Mouse (Mus musculus) spleen, postnatal 4 days (tissue): Measurements from ENCODE around the gene Ifitm7.
"Not testable (repeated sequence)": the region's sequence is repeated elsewhere in the genome, so short reads cannot be mapped to it uniquely, and the experiment has no call there.

Experiments
- DNase-seq, 2 experiments: peaks; one replicate each; pipeline ENCODE4 v3.0.0; 2022; ENCODE audit warnings: low spot score in 2 of 2

Gene Ifitm7

DNA sequence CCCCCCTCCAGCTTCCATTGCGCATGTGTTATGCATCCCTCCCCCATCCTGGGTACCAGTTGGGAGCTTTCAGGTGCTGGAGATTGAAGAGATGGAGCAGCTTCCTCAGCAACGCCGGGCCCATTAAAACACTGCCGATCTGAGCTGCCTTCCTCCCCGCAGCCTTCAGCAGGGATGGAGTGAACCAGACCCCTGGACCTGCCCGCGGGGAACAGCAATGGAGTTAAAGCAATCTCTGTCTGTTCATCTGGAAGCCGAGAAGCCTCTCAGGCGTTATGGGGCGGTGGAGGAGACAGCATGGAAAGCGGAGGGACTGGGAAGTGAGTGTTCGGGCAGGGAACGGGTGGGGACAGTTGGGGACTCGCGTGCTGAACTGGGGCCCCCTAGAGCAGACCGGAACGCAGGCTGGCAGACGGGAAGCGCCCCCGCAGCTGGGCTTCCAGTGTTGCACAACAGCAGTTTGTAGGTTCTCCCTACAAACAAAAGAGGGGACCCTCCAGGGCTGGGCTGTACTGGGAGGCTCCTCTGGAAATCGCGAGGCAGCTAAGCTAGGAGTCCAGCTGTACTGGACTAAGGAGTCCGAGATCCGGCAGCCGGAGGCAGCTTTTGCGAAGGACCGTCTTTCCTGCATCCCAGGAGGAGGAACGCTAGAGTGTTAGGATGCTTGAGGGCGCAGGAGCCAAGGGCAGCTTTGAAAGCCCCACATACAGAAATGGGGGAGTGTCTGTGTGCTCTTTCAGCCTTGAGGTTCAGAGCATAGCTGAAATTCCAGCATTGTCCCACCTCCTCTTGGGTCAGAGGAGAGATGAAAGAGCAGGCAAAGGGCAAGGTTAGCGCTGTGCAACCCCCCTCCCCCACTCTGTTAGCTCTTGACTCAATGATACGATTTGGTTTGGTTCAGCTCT, at the start of gene Ifitm7, which contains the start of gene 2900011O08Rik:
Ifitm7 (minus strand) TSS at position 315 of the 905 bp plus-strand sequence.
2900011O08Rik (plus strand) TSS at position 31 of the 905 bp plus-strand sequence.
- DNase-seq: peak in 1 of 2 experiments; percentile 57

GRCm38 (mm10) chr16:14033076-14033475, 46.4 kb upstream of the Ifitm7 start:
- no peak for DNase-seq

DNA sequence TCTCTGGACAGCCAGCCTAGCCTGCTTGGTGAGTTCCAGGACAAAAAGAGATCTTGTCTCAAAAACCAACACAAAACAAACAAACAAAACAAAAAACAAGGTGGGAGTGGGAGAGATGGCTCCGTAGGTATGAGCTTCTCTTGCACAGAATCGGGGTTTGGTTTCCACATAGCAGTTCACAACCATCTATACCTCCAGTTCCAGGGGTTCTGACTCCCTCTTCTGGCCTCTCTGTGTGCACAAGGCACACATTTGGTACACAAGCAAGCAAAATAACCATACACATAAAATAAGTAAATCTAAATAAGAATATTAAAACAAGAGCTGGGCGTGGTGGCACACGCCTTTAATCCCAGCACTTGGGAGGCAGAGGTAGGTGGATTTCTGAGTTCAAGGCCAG, 44.0 kb upstream of the Ifitm7 start:
- DNase-seq: no peak

DNA sequence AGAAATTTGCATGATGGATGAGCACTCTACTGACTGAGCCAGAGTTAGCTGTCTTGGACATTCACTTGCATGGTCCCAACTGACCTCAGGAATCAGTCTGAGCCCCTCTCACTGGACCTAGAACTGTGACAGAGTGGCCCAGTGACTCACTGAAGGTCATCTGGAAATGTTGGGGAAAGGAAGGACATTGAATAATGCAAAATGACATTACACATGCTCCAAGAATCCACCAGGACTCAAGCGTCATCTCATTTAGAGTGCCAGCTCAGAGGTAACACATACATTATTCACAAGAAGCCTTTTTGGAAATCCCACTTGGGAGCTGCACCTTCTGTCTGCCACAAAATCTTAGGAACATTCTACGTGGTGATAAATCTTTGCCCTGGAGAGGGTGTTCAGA, 43.2 kb upstream of the Ifitm7 start:
- no peak for DNase-seq

DNA sequence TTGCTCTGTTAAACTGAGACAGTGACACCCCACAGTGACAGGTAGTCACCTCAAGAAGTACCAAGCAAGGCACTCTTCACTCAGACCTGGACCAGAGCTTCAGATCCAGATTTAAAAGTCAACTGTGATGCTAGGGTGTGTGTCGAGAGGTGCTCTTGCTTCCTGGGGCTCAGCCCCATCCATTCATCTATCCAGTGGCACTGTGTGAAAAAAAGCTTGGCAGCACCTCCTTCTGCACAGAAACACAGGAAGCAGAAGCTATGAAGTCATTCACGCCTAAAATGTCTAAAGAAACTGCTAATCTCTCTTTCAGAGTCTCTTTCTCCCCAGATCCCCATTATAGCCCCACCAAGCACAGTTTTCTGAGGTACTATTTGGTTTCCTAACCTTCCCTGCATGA, 42.4 kb upstream of the Ifitm7 start:
- no peak for DNase-seq

GRCm38 (mm10) chr16:14025091-14025990, 38.7 kb upstream of the Ifitm7 start:
- no peak for DNase-seq

GRCm38 (mm10) chr16:14021166-14021822, 34.6 kb upstream of the Ifitm7 start:
- no peak for DNase-seq

DNA sequence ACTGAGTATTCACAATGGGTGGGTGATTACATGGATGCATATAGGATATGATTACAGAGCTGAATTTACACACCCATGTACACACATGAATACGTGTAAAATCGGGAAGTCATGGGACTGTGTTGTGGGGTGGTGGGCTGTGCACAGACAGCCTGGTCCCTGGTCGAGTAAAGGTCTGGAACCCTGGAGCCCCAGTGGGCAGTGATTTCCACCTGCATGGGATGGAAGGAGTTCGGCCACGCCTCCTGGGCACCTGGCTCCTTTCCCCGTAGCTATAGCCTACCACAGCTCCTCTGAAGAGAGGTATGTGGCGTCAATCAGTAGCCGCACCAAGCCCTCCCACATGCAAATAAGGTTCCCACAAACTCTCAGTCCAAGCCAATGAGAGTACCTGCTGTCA, 30.6 kb upstream of the Ifitm7 start:
- no peak for DNase-seq

GRCm38 (mm10) chr16:14009966-14010365, 23.3 kb upstream of the Ifitm7 start:
- no peak for DNase-seq

GRCm38 (mm10) chr16:14008708-14009107, 22.0 kb upstream of the Ifitm7 start:
- no peak for DNase-seq

DNA sequence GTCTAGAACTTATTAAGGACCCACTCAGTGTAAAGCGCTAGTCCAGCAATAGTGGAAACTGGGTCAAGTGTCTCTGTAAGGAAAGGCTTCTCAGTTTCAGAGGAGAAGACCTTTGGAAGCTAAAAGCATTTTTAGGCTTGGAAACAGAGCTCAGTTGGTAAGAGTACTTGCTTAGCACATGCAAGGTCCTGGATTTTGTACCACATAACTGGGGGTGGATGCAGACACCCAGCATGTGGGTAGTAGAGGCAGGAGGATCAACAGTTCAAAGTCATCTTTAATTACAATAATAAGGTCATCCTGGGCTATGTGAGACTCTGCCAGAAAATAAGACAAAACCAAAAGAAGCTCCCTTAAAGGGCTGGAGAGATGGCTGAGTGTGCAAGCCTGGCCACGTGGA, 21.4 kb upstream of the Ifitm7 start:
- no peak for DNase-seq

- no peak for DNase-seq
These were observed 18.6 kb upstream of the Ifitm7 start for GRCm38 (mm10) chr16:14005266-14005665.

GRCm38 (mm10) chr16:14004726-14005125, 18.0 kb upstream of the Ifitm7 start:
- no peak for DNase-seq

DNA sequence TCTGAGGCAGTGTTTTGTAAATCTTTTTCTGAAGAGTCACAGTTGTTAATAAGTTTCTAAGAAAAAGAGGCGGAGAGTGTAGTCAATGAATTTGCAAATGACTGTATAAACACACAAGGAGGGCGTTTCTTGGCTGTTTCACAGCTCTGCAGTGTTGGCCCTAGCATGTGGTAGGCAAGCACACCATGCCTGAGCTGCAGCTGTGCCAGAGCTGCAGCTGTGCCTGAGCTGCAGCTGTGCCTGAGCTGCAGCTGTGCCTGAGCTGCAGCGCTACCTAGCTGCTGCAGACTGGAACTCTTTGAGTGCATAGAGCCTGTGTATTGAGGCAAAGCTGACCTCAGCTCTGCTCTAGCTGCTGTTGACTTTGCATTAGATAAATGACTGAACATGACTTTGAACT, 17.5 kb upstream of the Ifitm7 start:
- no peak for DNase-seq

DNA sequence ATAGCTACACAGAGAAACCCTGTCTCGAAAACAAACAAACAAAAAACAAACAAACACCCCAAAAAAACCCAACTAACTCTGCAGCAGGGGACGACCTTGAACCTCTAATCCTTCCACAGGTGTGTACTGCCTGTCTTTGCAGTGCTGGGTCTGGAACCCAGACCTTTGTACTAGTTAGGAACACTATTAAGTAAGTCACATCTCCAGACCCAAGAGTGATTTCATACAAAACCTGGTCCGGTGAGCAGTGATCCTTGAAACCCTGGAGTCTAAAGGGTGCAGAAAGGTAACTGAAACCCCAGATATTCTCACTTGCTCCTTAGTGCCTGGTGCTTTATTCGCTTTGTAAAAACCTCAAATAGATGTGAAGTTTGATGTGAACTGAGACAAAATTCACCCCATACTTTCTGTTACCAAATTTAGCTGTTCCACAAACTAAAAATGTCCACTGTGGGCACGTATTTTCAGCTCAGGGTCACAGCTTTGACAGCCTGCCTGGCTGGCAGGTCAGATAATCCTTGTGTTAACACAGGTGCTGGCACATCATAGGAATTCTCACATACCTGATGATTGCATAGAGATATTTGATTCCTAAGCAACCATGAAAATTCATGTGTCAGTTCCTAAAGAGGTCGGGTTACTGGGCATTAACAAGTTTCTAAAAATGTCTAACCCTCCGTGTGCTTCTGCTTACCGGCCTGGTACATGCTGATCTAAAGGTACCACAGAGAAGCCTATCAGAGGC, 16.9 kb upstream of the Ifitm7 start:
- DNase-seq: no peak

DNA sequence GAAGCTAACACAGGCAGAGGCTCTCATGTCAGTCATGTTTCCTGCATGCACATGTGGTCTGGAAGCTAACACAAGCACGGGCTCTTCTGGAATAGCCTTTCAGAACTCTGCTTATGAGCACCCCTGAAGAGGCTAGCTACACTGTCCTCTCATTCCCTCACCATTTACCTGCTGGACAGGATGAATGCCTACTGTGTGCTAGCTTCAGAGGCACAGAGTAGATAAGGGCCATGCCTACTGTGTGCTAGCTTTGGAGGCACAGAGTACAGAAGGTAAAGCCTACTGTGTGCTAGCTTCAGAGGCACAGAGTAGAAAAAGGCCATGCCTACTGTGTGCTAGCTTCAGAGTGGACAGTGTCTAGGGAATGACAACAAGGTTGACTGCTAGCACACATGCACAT, 7.8 kb upstream of the Ifitm7 start:
- DNase-seq: no peak

DNA sequence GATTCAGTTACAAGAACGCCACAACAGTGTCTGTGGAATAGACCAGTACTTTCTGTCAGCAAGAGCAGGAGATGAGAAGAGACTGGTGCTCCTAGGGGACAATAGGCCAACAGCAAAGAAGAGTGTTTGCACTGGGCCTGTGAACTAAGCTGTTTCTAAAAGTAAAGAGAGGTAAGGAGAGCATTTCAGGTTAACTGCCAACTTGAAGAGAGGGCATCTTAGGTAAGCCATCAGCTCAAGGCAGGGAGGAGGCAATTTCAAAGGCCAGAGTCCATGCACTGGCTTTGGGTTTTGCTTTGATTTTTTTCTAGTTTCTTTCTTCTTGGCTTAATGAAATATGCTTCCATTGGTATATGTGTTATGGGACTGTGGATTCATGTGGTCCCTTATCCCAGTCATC, 7.4 kb upstream of the Ifitm7 start:
- no peak for DNase-seq

GRCm38 (mm10) chr16:13992518-13993248, 6.0 kb upstream of the Ifitm7 start:
- DNase-seq: no peak

GRCm38 (mm10) chr16:13986197-13986573, 503 bp downstream of the Ifitm7 start:
- no peak for DNase-seq

DNA sequence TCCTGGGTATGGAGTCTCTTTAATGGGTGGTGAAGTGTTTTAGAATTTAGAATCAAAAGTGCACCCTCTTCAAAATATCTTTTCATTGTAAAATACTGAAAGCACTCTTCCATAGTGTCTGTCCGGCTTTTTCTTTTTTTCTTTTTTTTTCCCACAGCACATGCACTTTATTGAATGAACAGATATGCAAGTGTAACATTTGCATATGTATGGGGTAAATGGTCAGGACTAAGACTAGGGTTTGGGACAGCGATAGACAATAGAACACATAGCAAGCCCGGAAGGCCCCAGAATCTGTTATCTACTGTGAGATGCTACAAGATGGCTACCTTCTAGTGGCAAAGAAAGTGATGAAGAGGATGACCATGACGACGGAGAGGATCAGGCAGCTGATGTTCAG, 3.5 kb downstream of the Ifitm7 start:
- DNase-seq: no peak

DNA sequence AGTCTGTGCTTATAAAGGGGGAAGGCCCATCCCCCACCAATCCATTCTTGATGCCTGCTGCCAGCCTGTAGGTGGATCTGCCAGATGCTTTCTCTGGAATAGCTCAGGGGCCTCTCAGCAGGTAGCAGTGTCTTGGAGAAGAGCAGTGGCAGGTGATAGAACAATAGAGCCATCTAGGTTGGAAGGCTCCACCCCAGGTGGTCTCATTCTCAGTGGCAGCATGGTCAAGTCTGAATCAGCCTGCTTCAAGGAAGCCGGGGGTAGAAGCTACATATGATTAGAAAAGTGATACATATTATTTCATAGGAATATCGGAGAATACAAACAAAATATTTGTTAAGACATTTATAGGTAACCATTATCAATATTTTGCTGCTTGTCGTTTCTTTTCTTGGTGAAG, 5.0 kb downstream of the Ifitm7 start:
- DNase-seq: not testable (repeated sequence)
